Mouse (Mus musculus): ENCODE data around the gene Dip2c.

The Dip2c gene

DNA sequence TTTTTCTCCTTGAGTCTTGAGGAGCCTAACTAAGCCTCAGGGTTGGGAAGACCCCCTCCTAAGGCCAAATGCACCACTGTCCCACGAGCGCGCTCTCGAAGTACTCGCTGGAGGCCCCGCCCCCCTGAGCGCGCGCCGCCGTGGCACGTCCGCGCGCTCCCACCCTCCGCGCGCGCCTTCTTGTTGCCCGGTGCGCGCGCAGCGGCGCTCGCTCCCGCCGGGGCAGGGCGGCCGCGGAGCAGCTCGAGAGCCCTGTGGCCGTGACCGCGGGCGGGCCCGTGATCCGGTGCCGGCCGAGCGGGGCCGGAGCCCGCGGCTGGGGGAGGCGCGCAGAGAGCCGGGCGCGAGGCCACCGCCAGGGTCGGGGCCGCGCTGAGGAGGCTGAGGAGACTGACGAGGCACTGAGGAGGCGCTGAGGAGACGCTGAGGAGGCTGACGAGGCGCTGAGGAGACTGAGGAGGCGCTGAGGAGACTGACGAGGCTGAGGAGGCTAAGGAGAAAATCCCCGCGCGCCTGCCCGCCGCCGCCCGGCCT, at the start of gene Dip2c:
Gene Dip2c (plus strand): TSS at position 207 of the 534 bp plus-strand sequence.
- peak; percentile 83 for DNase-seq (ENCODE audit: low read depth, low spot score)

DNA sequence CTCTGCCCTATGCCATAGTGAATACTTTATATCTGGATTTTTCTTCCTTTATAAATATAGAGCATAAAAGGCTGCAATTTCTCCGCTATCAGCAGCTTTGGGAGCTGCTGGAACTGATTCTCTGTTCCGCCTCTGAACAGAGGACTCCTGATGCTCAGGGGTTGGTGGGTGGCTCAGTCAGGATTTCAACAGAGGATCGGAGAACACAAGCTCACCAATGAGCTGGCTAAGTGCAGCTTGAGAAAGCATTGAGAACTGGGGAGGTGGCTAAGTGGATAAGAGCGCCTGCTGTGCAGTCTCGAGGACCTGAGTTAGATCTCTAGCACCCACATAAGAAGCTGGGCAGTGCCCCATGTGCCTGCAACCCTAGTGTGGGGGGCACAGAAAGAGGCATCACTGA, 49.2 kb upstream of the Dip2c start:
- DNase-seq (ENCODE audit: low read depth, low spot score) = no peak

DNA sequence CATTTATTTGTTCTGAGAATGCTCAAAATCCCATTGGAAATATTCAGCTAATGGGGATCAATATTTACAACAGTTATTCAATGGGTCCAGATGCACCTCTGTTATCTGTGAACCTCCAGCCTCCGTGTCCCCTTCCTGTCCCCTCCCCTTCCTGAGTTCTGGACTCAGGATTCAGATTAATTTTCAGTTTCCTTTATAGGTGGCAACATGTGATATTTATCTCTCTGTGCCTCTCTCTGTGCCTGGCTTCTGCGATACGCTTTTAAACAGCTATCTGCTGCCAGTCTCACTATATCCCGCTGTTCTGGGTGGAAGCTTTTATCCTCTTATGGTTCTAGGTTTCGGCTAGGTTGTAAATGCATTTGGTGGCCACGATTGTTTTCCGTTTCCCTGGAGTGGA, 38.8 kb upstream of the Dip2c start:
- no peak for DNase-seq (ENCODE audit: low read depth, low spot score)

GRCm38 (mm10) chr13:9239127-9239526, 37.2 kb upstream of the Dip2c start:
- no peak for DNase-seq (ENCODE audit: low read depth, low spot score)

GRCm38 (mm10) chr13:9239631-9240236, 36.6 kb upstream of the Dip2c start:
- DNase-seq (ENCODE audit: low read depth, low spot score) = no peak

- no peak for DNase-seq (ENCODE audit: low read depth, low spot score)
Measured at GRCm38 (mm10) chr13:9261748-9262147, 14.6 kb upstream of the Dip2c start.

DNA sequence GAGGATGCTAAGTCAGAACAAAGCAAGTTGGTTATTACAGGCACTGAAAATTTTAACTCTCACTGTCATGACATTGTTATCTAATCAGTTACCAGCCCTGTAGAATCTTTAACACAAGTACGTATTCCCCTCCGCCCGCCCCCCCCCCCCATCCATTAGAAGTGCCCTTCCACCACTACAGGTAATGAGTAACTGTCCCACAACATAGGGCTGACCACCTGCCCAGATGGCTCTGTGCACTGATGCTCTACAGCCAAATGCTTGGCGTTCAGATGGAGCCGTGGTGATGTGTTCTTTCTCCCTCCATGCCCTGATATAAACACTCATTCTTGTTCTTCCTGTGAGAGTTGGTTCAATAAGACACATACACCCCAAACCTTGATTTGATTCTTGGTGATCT, 10.8 kb upstream of the Dip2c start:
- no peak for DNase-seq (ENCODE audit: low read depth, low spot score)

- peak; percentile 30 for DNase-seq (ENCODE audit: low read depth, low spot score)
Measured at GRCm38 (mm10) chr13:9276856-9277620, 710 bp downstream of the Dip2c start.

DNA sequence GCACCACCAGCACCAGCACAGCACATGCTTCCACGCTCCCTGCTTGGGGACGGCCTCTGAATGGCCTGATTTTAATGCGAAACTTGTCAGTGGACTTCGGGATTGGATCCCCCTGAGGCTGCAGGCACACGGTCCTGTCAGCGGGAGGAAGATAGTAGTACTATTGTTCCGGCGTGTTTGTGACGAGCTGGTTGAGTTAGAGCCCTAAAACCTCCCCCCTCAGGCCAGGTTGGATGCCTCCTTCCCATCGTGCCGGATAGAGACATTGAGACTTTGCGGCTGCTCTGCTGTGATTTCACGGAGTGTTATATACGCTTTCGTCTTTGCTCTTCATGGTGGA, 1.3 kb downstream of the Dip2c start:
- DNase-seq (ENCODE audit: low read depth, low spot score) = no peak

DNA sequence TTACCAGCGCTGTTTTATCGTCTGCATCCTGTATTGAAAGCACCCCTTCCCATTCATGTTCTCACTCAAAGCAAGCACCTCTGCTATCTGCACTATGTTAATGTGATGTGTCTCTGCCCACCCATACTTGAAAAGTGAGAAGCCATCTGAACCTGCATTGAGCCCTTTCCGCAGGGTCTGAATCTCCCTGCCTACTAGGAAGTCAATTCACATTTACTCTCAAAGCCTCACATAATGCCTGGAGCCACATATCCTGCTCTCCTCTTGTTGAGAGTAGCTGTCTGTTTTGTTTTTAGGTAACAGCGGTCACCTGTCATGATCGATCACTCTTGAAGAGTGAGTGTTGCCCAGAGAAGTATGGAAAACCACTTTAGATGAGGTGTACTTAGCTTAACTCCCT, 2.3 kb downstream of the Dip2c start:
- DNase-seq (ENCODE audit: low read depth, low spot score) = no peak

DNA sequence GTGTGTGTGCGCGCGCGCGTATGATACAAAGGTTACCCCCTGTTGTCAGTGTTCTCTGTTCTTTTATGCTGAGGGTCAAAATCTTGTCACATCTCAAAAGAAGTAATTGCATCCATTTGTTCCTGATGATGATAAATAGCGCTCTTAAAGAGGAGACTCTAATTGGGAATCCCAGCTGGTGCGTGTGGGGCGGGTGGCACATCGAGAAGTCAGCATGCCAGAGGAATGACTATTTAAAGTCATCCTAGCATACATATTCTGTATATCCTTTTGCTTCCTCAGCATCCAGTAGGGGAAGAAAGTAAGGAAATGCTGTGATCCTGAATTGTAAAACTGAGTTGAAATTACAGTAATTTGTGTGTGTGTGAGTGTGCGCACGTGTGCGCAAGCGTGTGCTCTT, 6.7 kb downstream of the Dip2c start:
- no peak for DNase-seq (ENCODE audit: low read depth, low spot score)

DNA sequence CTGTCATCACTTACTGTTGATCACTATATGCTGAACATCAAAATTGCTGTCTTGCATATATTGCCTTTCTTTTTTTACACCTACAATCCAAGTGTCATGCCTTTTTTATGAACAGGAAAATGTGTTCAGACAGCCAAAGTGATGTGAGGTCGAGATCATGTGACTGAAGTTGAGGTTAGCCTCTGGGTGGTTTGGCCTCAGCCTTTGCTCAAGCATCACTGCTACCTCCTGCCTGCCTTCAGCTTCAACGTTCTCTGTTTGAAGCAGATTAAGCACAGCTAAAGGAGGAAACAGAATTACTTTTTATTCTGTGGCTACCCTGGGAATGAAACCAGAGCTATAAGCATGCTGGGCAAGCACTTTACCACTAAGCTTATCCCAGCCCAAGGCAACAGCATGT, 13.6 kb downstream of the Dip2c start:
- DNase-seq (ENCODE audit: low read depth, low spot score) = no peak

DNA sequence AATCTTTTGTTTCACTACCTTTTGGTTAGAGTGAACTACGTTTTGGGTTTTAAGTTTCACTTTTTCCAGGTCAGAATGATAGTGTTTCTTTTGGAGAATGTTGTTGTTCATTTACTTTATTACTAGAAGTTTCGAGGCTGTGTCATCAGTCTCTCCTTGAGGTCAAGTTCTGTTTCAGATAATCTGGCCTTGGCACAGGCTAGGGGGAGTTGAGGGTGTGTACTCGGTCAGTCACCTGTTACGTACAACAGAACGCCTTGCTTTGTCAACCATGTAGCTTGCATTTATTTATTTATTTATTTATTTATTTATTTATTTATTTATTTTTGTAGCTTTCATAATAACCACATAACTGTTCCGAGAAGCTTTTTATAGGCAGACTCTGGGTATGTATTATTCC, 20.0 kb downstream of the Dip2c start:
- DNase-seq (ENCODE audit: low read depth, low spot score) = no peak

DNA sequence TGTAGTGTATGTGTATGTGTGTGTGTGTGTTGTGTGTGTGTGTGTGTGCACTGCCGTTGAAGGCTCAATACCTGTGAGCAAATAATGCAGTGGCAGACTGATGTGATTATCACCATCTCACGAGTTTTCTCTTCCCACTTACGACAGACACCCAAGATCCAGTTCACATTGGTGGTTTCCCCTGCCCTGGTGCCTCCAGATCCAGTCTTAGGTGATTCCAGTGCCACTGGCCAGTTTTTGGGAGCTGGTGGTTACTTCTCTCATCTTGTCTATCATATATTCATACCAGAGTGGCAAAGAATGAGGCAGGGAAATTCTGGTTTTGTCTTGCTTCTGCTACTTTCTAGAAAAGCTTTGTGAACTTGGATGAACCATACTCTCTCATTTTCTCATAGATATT, 20.9 kb downstream of the Dip2c start:
- DNase-seq (ENCODE audit: low read depth, low spot score) = no peak

GRCm38 (mm10) chr13:9297689-9298088, 21.4 kb downstream of the Dip2c start:
- DNase-seq (ENCODE audit: low read depth, low spot score) = no peak

GRCm38 (mm10) chr13:9299657-9300056, 23.3 kb downstream of the Dip2c start:
- no peak for DNase-seq (ENCODE audit: low read depth, low spot score)

DNA sequence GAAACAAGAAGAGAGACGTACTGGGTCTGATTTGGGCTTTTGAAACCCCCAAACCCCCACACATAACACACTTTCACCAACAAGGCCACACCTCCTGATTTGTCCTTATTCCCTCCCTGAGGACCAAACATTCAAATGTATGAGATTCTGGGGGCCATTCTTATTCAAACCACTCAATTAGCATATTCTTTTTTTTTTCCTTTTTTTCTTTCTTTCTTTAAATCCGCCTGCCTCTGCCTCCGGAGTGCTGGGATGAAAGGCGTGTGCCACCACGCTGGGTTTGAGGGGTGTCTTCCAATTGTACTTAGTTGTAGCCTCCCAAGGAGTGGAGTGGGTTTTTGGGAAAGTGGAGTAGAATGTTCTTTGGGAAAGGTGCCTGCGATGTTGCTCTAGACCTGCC, 32.5 kb downstream of the Dip2c start:
- DNase-seq (ENCODE audit: low read depth, low spot score) = peak; percentile 89

DNA sequence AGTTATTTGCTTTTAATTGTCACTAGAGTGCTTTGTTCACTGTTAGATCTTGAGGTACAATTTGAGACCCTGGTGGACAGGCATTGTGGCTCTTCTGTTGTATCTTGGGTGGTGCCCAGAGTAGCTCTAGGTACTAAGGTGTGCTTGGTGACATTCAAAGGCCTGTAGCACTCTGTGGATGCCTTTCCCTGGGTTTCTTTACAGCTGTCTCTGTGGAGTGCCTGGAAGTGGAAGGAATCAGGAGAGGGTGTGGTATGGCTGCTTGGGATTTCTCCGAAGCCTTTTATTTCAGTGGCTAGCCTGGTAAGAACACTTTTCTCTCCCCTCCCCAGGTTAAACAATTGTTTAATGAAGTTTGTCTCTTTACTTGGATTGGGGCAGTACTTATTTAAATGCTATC, 34.5 kb downstream of the Dip2c start:
- peak; percentile 60 for DNase-seq (ENCODE audit: low read depth, low spot score)

DNA sequence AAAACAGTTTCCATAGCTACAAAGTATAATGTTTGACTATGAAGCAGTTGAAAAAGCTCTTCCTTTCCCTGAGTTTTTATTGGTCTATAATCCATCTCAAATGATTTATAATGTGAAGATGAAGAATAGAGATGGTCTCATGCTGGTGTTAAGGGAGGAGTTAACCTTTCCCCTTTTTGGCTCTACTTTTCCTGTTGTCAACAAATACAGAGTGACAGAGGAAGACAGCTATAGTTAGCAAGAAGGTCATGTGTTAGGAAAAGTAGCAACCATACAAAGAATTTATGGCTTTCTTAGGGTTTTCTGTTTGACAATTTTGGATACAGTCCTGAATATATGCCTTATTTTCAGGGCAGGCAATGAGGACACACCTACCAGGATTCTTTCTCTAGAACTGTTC, 36.6 kb downstream of the Dip2c start:
- DNase-seq (ENCODE audit: low read depth, low spot score) = no peak

DNA sequence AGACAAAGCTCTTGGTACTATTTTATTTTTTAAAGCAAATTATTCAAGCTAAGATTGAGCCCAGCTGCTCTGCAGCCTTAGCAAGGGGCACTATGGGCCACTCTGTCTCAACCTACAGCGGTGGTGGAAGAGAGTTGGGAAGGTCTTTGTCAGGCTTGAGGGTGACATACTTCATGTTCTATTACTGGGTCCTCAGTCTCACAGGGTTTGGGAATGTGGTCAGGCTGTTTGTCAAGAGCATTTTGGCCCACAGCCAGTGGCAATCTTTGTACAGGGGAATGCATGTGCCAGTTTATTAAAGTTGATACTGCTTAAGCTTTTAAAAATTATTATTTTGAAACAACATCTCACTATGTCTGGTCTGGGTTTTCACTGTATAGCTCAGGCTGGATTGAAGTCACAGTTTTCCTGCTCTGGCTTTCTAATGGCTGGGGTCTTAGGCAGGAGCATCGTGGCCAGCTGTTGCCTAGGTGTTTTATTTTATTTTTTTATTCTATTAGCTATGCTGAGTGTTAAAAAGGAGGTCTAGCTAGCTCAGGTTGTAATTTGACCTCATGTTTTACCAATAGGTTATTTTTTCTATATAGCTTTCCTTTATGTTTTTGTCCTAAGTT, 37.9 kb downstream of the Dip2c start:
- DNase-seq (ENCODE audit: low read depth, low spot score) = no peak

DNA sequence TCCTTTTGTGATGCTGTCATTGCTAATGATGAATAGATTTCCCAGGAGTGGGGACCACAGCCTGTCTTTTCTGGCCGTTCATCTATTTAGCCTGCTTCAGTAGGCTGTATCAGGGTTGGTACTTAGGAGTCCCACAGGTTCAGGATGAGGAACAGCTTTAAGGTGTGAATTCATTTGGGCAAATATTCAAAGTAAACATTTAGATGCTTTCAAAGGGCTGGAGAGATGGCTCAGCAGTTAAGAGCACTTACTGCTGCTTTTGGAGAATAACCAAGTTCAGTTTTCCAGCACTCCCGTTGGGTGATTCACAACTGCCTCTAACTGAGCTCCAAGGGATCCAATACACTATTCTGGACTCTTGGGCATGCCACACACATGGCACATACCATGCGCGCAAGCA, 38.4 kb downstream of the Dip2c start:
- DNase-seq (ENCODE audit: low read depth, low spot score) = no peak

DNA sequence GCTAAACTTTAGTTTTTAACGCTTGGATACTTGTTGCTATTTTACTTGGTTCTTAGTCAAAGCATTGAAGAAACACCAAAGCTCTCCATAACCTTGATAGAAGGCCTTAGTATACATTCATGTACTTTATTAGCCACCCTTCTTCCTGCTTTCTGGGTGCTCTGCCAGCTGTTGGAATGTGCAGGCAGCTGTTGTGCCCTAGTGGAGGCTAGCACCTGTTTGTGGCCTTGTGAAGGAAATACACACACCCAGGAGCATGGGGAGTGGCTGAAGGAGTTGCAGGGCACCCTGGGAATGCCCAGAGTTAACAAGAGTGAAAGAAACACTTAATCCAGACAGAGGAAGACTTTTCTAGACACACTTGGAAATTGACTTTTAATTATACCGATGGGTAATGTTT, 43.4 kb downstream of the Dip2c start:
- no peak for DNase-seq (ENCODE audit: low read depth, low spot score)

DNA sequence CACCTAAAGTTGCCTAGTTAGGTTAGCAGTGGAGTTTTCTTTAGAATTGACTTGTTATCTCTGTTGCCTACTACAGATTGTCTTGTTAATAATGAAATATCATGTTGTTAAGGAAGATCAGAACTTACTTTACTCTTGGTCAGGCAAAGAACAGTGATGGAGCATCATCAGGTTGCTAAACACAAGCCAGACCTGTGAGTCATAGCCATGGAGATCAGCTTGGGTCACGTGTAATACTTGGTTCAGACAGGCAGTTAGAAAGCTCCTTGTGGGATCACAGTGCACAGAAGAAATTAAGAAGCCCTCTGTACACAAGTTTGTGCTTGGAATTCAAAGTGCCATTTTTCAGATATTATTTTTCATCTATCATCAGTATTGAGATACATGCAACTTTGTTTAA, 48.9 kb downstream of the Dip2c start:
- DNase-seq (ENCODE audit: low read depth, low spot score) = no peak
